Mouse (Mus musculus) spleen, postnatal 4 days (tissue): ENCODE measurements at regions not wholly inside any gene's neighbourhood (a gene's known extent, or its start where the extent isn't known, plus 50 kb on each side); places are given as distances from the start of the nearest gene placed in this dataset.

ENCODE experiments used
- DNase-seq, 2 experiments: peaks; one replicate each; pipeline ENCODE4 v3.0.0; 2022; ENCODE audit warnings: low spot score in 2 of 2

- DNase-seq: no peak
These were observed 60.6 kb upstream of the Tas2r134 start for GRCm38 (mm10) chr2:51566554-51567246.

DNA sequence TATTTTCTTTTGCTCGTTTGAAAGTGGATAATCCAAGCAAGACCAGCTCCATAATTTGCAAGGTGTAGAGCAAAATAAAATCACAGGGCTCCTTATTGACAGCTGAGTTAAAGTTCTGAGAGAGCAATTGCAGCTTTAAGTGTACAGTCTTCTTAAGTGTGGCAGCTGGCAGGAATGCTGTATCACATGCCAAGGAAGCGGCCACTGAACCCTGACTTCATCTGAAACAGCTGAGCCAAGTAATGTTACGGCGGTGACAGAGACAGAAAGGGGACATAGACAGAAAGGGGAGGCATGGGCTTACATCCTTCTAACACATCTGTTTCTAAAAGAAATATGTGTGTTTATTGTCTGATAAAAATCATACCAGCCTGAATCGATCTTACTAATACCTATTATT lies 63.4 kb upstream of the Tas2r134 start:
- DNase-seq: no peak

GRCm38 (mm10) chr2:51563240-51563639 lies 64.1 kb upstream of the Tas2r134 start:
- DNase-seq: no peak

DNA sequence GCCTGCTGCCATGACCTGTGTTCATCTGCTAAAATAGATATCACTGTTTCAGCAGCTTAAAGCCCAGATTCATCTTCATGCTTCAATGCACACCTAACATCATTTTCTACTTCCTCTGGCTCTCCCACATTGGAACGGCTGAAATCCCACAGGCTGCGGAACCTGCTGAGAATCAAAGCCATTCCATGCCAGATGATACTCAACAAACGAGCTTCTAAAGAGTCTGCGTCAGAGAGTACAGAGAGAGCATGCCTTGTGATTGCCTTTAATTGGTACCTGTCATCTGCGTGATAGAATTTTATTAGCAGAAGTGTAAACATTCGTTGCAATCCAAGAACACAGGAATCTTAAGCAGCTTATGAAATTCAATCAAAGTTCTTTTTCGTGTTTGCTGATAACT lies 76.4 kb upstream of the Tas2r134 start:
- DNase-seq: no peak

GRCm38 (mm10) chr2:51549125-51549524 lies 78.2 kb upstream of the Tas2r134 start:
- no peak for DNase-seq

GRCm38 (mm10) chr2:51546181-51546580 lies 81.1 kb upstream of the Tas2r134 start:
- no peak for DNase-seq

GRCm38 (mm10) chr2:51543949-51544348 lies 83.4 kb upstream of the Tas2r134 start:
- DNase-seq: no peak

GRCm38 (mm10) chr2:51542272-51542671 lies 85.0 kb upstream of the Tas2r134 start:
- no peak for DNase-seq

GRCm38 (mm10) chr2:51532709-51533414 lies 94.4 kb upstream of the Tas2r134 start:
- DNase-seq: no peak

DNA sequence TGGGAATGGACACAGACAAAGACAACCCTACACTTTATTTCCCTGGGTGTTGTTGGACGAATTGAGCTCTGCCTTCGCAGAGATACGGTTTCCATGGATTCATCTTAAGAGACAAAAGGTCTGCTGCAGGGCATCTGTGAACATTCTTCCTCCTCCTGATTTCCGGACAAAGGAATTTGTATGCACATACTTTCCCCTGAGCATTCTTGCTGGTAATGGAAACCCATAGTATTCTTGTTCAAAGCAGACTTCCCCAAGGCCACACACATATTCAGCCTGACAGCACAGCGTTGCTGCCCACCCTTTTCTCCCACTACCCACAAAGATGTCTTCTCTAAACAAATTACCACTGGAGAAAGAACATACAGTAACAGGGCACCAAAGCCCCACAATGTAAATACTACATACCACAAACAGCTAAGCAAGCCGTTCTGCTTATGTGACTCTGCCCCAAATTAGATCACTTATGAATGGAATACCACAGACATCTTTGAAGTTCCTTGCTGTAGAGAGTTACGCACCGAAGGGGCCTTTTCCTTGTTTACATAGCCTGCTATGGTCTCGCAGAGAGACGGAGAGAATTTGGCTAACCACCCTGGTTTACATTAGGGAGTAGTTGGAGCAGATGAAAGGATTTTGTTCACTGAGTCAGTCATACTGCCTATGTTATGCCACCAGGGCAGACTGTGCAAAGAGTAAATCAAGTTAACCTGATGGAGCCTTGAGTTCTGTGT lies 96.0 kb upstream of the Tas2r134 start:
- DNase-seq: no peak

- no peak for DNase-seq
These were observed 104.5 kb upstream of the Tas2r134 start for GRCm38 (mm10) chr2:51522766-51523165.

- DNase-seq: no peak
These were observed 117.9 kb upstream of the Tas2r134 start for GRCm38 (mm10) chr2:51509220-51510011.

DNA sequence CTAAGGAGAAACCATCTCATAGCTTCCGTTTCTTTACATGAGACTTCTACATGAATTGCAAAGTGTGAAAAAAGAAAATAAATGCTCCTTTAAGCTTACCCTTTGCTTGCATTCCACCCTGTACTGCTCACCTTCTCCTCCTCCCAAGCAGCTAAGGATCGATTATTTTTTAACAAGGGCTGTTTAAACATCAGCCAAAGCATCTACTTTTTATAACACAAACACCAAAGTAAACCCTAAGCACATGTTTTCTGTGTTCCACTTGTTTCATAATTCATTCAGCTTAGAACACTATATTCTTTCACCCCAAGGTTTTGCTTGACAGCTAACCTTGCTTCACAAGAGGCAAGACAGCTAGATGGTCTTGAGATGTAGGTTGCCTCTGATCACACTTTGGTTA lies 129.4 kb upstream of the Tas2r134 start:
- DNase-seq: no peak

DNA sequence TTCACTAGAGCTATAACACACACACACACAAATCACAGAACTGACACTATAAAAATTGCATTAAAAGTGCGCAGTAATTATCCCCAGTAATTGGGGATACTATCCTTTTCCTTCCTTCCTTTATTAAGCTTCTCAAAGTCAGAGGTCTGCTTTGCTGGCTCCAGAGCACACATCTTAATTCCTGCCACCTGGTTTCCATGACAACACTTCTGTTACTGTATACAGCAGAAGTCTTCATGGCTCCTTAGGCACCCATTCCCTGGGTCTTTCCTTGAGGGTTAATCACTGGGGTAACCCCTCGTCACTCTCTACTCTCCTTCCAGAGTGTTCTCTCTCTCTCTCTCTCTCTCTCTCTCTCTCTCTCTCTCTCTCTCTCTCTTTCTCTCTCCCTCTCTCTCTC lies 153.6 kb upstream of the Tas2r134 start:
- no peak for DNase-seq

DNA sequence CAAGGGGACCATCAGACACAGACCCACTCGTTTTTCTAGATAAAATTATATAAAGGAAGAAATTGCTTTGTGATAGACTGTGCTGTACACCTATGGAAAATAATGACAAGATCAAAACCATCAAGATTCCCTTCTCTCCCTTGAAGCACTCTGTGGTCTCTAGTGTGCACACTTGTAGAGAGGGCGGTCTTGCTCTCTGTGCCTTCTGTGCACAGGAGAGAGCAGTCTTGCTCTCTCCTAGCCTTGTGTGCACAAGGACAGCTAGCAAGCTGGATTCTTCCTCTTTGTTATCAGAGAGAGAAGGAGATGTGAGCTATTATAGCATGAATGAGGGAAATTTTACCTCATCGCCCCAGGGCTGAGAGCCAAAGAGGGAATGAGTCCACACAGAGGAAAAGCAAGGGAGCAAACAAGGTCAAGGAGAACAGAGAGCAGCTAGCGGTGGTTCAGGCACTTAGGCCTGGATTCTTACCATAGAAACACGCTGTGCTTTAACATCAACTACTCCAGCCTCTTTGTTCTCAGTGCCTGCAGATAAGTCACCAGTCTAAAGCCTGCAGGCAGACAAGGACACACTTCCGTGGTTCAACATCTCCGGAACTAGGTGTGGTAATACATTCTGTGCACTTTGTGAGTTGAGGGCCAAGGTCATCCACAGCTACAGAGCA lies 160.2 kb upstream of the Tas2r134 start:
- no peak for DNase-seq

DNA sequence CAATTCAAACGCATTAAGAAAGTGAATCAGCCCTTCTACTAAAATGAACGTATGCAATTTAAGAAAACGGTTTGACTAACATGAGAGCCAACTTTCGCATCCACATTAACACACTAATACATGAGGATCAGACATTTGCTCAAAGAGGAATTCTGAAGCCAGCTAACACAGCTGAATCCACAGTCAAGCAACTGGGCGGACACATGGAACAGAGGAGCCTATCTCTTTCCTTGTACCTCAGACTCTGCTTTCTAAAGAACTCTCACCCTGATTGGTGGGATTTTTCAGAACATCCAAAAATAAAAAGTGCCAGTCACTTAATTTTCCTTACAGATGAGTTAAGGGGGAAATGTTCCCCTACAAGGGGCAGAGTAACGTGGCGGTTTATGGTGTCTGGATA lies 161.3 kb upstream of the Tas2r134 start:
- DNase-seq: no peak

- DNase-seq: no peak
These were observed 161.7 kb upstream of the Tas2r134 start for GRCm38 (mm10) chr2:51465576-51465975.

GRCm38 (mm10) chr2:51464356-51464755 lies 163.0 kb upstream of the Tas2r134 start:
- no peak for DNase-seq

- no peak for DNase-seq
These were observed 166.4 kb upstream of the Tas2r134 start for GRCm38 (mm10) chr2:51460896-51461295.

GRCm38 (mm10) chr2:51459486-51459885 lies 167.8 kb upstream of the Tas2r134 start:
- DNase-seq: no peak

GRCm38 (mm10) chr2:51457717-51458116 lies 169.6 kb upstream of the Tas2r134 start:
- DNase-seq: no peak
